Mouse (Mus musculus): ENCODE results near the gene Tstd2.

Tstd2 gene

GRCm38 (mm10) chr4:46138287-46139222 lies at the start of gene Tstd2, which contains the start of gene Ncbp1:
Tstd2 (minus strand) TSS chr4:46138694.
Ncbp1 (plus strand) TSS chr4:46138613.
- peak; percentile 92 for DNase-seq (ENCODE audit: low spot score)

DNA sequence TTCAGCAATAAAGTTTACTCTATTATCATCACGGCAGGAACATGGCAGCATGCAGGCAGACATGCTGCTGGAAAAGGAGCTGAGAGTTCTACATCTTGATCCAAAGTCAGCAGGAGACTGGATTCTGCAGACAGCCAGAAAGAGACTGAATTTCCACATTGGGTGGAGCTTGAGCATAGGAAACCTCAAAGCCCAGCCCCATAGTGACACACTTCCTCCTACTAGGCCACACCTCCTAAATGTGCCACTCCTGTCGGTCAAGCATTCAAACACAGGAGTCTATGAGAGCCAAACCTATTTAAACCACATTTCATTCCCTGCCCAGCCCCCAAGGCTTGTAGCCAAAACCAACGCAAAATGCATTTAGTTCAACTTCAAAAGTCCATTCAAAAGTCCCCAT lies 48.0 kb upstream of the Tstd2 start:
- DNase-seq (ENCODE audit: low spot score): no peak

- DNase-seq (ENCODE audit: low spot score): no peak
Observed at GRCm38 (mm10) chr4:46185890-46186289, 47.4 kb upstream of the Tstd2 start.

DNA sequence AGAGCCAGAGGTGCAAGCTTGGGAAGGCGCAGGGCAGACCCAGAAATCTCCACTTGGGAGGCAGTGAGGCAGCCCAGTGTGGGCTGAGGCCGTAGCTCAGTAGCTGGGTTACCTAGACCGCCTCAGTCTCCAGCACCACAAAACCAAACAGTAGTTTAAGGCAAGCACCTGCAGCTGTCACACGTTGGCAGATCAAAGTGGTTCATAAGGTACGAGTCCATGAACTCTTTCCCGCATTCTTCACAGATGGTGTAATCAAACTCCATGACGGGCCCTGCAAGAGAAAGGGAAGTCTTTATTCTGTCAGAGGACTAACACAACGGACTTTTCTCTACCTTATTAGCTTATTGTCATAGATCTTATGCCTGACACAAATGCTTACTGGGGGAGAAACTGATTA lies 46.9 kb upstream of the Tstd2 start:
- DNase-seq (ENCODE audit: low spot score): no peak

DNA sequence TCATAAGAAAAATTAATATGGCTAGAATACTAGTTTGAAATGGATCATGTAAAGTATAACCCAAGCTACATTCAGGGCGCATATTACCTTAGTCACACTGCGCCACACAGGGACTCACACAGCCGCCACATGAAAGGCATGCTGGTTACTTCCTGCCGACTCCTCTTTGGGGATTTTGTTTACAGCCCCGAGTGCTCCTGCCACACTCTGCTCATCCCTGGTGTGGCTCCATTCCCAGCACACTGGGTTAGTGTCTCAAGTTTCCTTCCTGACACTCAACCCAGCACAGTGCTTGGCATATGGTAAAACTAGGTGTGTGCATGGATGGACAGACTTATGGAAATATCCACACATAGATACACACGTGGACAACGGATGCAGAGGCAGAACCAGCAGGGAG lies 43.7 kb upstream of the Tstd2 start:
- no peak for DNase-seq (ENCODE audit: low spot score)

GRCm38 (mm10) chr4:46181168-46181567 lies 42.7 kb upstream of the Tstd2 start:
- no peak for DNase-seq (ENCODE audit: low spot score)

DNA sequence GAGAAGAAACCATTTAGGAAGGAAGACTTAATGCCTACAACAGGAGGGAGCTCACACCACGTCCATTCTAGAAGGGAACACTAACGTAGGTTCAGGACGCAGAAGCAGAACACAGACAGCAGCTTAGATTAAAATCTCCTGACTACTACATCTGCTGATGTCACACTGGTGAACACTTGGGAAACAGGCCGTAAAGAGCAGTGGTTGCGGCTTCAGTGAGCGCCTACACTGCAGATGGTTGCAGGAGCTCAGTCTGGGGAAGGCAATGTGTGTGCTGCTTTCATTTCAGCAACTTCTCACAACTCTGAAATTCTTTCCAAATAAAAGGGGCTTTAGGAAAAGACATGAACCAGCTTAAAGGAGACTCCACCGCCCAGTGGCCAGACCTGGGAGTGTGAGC lies 39.0 kb upstream of the Tstd2 start:
- no peak for DNase-seq (ENCODE audit: low spot score)

DNA sequence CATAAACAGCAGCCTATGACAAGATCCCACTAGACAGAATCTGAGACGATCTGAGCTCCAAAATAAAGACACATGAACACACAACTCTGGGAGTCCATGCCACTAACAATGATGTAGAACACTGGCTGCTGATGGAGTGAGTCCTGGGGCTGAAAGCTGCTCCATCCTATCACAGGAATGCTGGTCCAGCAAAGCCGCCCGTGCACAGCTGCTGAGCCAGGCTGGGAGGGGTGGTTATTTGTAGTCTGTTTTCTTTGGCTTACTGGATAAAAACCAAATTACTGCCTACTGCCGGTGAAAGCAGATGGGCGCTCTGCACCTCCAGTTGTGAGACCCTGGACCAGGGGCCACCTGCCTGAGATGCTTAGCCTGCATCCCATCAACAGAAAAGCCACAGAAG lies 38.5 kb upstream of the Tstd2 start:
- no peak for DNase-seq (ENCODE audit: low spot score)

DNA sequence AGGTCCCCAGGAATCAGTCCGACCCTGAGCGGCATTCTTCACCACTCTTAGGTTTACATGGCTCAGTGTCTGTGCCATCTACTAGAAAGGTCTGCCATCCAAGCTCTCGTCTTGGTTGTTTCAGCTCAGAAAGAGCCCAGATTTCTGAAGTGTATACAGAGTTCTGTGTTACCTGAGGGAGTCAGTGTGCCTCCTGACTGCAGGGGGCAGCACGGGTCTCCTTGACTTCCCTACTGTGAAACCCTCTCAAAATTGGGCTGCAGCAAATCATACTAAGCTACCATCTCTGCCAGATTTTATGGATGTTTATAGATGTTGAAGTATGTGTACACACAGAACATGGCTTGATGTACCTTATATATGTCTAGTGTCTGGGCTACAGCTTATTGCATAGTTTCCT lies 37.8 kb upstream of the Tstd2 start:
- no peak for DNase-seq (ENCODE audit: low spot score)

GRCm38 (mm10) chr4:46171761-46172160 lies 33.3 kb upstream of the Tstd2 start:
- DNase-seq (ENCODE audit: low spot score): no peak

DNA sequence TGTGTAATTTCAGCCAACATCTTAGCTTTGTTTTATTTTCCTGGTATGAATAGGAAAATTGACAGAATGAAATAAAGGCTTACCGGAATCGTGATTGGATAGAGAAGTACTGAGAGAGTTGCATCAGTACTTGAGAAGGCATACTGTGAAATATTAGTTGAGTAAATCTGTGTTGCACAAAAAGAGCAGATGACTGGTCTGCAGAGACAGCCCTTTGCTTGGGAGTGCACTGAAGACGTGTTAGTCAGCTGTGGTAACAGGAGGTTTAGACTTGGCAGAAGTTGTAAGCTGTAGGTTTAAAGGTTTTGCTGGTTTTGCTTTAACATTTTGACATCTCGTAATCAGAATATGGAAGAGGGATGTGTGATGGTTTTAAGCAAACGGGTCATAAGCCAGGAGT lies 27.3 kb upstream of the Tstd2 start:
- DNase-seq (ENCODE audit: low spot score): no peak

GRCm38 (mm10) chr4:46164027-46164426 lies 25.5 kb upstream of the Tstd2 start:
- DNase-seq (ENCODE audit: low spot score): no peak

GRCm38 (mm10) chr4:46151903-46152544 lies 13.5 kb upstream of the Tstd2 start:
- DNase-seq (ENCODE audit: low spot score): no peak

GRCm38 (mm10) chr4:46146881-46147280 lies 8.4 kb upstream of the Tstd2 start:
- no peak for DNase-seq (ENCODE audit: low spot score)

GRCm38 (mm10) chr4:46144323-46144722 lies 5.8 kb upstream of the Tstd2 start:
- no peak for DNase-seq (ENCODE audit: low spot score)

DNA sequence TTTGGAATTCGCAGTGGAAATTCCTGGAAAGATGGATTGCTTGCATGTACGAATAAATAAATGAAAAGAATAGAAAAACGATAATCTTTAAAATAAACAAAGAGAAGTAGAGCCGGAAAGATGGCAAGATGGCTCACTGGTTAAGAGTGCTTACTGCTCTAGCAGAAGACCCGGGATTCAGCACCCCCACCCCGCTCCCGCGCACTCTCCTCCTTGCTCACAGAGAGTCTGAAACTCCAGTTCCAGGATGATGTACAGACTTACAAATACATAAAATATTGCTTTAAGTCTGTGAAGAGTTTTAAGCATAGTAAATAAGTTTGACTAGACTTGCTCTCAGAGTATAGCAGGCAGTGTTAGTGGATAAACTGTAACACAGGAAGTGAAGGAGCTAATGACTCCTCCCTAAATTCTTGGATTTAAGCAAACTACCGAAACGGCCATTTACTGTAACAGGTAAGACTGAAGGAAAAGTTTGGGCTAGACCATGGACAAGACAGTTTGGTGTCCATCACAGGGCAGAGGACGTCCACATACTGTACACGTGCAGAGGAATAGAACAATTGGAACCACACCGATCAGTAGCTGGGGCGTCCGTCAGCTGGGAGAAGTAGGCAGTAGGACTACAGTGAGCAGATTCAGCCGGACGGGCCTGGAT lies 736 bp downstream of the Tstd2 start:
- no peak for DNase-seq (ENCODE audit: low spot score)

DNA sequence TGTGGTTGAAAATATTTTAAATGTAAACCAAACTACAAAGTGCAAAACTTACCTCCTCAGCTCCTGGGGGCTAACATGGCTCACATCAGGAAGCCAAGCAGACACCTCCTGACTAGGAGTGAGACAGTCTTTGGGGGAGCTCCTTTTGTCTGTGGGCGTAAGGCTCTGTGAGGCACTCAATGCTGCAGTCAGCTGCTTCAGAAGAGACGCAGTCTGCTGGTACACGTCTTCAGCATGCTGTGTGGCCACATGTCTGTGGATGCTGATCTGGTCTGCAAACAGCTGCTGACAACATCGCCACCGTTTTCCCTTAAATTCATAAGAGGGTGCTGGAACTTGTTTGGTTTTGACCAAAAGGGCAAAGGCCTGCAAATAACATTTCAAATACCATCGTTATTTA lies 6.7 kb downstream of the Tstd2 start:
- DNase-seq (ENCODE audit: low spot score): no peak

GRCm38 (mm10) chr4:46130221-46130620 lies 8.3 kb downstream of the Tstd2 start:
- peak; percentile 41 for DNase-seq (ENCODE audit: low spot score)

- DNase-seq (ENCODE audit: low spot score): no peak
Observed at GRCm38 (mm10) chr4:46129311-46130004, 9.0 kb downstream of the Tstd2 start.

GRCm38 (mm10) chr4:46126541-46126940 lies 12.0 kb downstream of the Tstd2 start:
- peak; percentile 46 for DNase-seq (ENCODE audit: low spot score)

GRCm38 (mm10) chr4:46123358-46123757 lies 15.1 kb downstream of the Tstd2 start:
- DNase-seq (ENCODE audit: low spot score): no peak

DNA sequence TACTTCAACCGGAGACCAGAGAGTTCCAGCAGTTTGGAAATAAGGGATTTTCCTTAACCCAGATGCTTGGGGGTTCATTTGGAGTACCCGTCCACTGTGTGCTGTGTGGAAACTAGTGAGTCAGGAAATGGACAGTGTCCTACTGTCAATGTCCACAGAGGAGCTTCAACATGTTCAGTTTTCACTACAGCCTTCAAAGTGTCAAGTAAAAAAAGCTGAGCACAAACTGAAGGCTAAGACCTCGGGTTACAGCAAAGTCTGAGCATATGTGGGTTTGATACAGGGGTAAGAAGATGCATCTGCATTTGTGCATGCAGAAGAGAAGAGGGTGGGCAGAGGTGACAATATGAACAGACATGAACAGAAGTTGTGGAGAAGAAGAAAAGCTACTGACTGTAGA lies 17.7 kb downstream of the Tstd2 start:
- no peak for DNase-seq (ENCODE audit: low spot score)

Data from ovary, postnatal 36 days (tissue).